Mouse (Mus musculus) urinary bladder, adult 2 months (tissue): ENCODE measurements around the gene Ifnl3. TPM values are rescaled to one million over a fixed set of nuclear protein-coding genes. Genes with fewer than 3 reads are reported as not detected.

Experiments used
- DNase-seq: peaks from one replicate; pipeline ENCODE4 v3.0.0; 2022; ENCODE audit warnings: low spot score
- polyA plus RNA-seq: library from polyadenylated mRNA; depleted of rRNA; stranded (reverse); fragments of >200 nt; gene quantifications from 2 replicates; pipeline ENCODE4 v1.2.3, GENCODE M21; 2012

Ifnl3 gene
- polyA plus RNA-seq, 1 experiment: not detected

DNA sequence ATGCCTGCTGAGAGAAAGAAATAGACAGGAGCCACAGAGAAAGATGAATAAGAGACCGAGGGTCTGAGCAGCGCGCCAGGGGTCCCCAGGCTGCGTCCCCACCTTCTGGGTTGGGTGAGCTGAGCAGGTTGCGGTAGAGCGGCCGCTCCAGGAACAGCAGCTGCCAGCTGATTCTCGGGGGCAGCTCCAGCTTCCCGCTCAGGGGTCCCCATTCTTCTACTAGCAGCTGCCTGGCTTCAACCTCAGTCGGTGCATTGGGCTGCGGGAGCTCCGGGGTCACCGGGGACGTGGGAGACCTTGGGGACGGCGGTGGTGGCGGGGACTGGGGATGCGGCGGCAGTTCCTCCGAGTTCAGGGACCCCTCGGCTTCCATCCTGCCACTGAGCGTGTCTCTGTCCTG lies 24.0 kb downstream of the Ifnl3 start:
- DNase-seq: no peak

DNA sequence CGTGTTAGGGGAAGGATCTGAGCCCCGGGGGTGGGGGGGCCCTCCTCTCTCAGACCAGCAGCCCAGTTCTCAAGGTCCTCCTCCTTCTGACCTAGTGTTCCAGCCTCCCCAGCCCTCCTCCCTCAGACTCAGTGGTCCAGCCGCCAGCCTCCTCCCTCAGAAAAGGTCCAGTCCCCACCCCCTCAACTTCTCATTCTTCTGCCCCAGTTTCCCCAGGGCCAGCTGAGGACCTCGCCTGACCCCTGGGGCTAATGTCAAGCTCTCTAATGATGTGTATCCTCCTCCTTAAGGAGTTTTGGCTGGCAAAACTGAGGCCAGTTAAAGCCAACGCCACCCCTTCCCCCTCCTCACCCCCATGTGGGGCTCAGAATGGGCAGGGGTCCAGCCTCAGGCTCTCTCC lies 24.5 kb downstream of the Ifnl3 start, which contains the start of gene Nccrp1:
Nccrp1 (minus strand) TSS at position 101 of the 400 bp plus-strand sequence.
- DNase-seq: no peak

DNA sequence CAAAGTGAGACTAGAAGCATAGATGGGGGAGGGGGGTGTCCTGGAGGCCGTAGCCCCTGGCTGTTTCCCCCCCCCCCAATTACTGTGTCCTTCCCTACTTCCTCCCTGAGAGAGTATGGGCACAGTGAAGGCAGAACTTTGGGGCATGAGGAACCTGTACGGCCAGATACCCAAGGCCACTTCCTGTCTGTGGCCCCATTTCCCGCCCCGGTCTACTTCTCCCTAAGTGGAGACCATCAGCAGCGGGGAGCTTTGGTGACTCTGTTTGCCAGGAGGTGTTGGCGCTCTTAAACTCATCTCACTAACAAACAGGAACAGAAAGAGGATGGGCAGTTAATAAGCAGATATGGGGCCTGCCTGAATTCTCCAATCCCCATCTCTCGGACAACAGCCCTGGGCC lies 25.0 kb downstream of the Ifnl3 start:
- no peak for DNase-seq

DNA sequence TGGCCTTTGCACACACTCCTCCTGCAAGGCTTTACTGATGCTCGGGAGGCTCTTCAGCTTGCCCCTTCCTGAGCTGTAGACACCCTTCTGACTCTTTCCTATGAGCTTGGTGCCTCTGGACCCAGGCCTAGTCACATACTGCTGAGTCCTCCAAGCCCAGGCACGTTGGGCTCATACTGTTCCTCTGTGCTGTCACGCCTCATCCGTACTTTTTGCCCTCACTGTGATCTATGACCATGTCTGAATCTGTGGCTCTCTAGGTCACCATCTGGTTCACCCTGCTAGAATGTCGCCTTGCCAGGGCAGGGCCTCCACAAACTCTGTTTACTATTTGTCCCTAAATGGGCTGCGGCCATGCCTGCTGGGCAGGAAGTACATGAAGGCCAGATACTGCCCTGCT lies 30.4 kb downstream of the Ifnl3 start:
- DNase-seq: no peak

GRCm38 (mm10) chr7:28555939-28556535 lies 33.4 kb downstream of the Ifnl3 start:
- DNase-seq: no peak

- no peak for DNase-seq
These were observed 34.4 kb downstream of the Ifnl3 start for GRCm38 (mm10) chr7:28557069-28557468.

- DNase-seq: no peak
These were observed 35.1 kb downstream of the Ifnl3 start for GRCm38 (mm10) chr7:28557708-28558107.

DNA sequence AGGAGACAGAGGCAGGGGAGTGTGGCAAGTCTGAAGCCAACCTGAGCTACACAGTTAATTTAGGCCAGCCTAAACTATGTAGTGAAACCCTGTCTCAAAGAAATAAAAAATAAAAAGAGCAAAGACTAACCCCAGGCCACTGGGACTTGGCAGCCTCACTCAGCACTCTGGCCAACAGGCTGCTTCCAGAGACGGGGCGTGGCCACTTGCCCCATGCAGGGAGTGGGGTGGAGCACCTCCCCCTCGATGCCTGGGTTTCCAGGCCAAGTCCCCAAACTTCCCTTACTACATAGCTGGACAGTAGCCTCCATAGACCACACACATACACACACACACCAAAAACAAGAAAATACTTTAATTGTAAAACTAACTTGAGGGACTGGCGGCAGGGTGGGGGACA lies 35.9 kb downstream of the Ifnl3 start:
- DNase-seq: no peak

DNA sequence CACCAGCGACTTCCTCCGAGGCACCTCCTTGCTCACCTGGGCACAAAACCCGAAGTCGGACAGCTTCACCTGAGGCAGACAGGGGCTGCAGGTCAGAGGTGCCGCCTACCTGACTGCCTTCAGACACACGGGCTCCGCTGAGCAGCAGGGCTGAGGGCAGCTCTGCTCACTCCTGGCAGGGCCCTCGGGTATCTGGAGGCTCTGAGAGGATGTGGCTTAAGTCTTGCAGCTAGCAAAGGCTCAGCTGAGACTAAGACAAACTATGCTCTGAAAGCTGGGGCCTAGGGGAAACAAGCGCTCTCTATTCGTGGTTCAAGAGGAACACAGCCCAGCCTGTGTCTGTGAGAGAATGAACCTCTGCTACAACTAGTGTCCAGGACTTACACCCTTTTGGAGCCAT lies 38.2 kb downstream of the Ifnl3 start:
- no peak for DNase-seq

GRCm38 (mm10) chr7:28561967-28562366 lies 39.3 kb downstream of the Ifnl3 start:
- DNase-seq: no peak

- DNase-seq: no peak
These were observed 39.7 kb downstream of the Ifnl3 start for GRCm38 (mm10) chr7:28562371-28562770.

DNA sequence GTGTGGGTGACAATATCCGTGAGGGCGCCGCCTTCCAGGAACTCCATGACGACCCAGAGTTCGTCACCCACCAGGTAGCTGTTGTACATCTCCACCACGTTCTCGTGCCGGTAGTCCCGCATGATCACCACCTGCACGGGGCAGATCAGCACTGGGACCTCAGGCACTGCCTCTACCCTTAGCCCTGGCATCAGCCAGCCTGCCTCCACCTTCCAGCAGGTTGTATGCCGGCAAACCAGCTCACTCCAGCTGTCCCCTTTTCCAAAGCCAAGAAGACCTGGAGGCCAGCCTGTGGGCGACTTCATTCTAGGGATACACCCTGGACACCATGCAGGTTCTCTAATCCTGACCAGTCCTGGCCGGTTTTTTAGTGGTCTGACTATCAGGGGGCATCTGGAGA lies 40.3 kb downstream of the Ifnl3 start:
- no peak for DNase-seq

DNA sequence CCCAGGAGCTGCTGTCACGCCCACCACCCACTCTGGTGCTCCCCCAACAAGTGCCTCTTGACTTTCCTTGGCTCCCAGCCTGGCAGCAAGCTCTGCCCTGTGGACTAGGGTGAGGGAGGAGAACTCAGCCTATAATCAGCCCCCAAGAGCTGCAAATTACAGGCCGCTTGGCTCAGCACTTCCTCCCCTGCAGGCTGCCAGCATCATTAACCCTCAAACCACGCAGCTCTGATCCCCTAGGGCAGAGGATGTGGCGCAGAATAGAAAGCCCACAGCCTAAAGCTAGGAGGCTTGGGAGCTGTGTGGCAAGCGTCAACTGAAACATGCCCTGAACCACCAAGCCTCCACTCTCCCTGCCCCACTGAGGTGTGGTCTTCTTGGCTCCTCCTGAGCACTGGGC lies 42.8 kb downstream of the Ifnl3 start:
- DNase-seq: no peak

GRCm38 (mm10) chr7:28567539-28567938 lies 44.9 kb downstream of the Ifnl3 start:
- no peak for DNase-seq

GRCm38 (mm10) chr7:28568253-28568652 lies 45.6 kb downstream of the Ifnl3 start:
- DNase-seq: no peak

DNA sequence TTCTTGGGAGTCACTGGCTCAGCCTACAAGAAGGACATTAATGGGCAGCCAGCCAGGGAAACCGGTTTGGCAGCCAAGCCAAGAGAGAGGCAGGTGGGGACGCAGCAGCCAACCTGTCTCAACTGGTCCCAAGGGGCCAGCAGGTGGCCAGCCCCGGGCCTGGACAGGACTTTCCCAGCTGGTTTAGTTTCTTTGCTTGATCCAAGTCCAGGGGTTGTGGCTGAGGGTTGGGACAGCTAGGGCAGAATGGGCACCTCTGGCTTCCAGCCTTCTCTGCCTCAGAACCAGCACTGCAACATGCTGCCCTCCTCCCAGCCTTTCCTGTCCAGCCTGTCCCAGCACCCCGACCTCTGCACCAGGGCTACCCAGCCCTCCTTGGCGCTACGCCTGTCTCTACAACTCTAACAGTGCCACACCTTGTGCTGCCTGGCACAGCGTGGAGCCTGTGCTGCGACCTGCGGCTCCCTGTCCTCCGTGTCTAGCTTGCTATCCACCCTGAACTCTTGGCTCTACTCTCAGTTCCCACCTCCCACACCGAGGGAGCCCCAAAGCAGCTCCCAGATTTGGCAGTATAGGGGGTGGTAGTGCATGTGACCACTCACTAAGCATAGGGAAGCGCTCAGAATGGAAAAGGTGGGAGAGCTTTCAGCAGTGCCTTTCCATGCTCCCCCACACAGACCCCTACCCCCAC lies 47.8 kb downstream of the Ifnl3 start:
- peak; percentile 95 for DNase-seq

GRCm38 (mm10) chr7:28570982-28571682 lies 48.5 kb downstream of the Ifnl3 start:
- no peak for DNase-seq

- no peak for DNase-seq
These were observed 50.1 kb downstream of the Ifnl3 start for GRCm38 (mm10) chr7:28572689-28573088.

GRCm38 (mm10) chr7:28573236-28573635 lies 50.6 kb downstream of the Ifnl3 start:
- DNase-seq: no peak
